Mouse (Mus musculus) neural tube, postnatal 0 days (tissue): ENCODE data around the gene Lrrc9. TPM values are rescaled to one million over a fixed set of nuclear protein-coding genes. Genes with fewer than 3 reads are reported as not detected.

Experiments used
- microRNA-seq: library from miRNA; unstranded; fragments of <30 nt; microRNA quantifications from one replicate; pipeline ENCODE4, GENCODE M21; 2016
- polyA plus RNA-seq: library from polyadenylated mRNA; unstranded; fragments of >200 nt; fragmentation: Nextera tagmentation; extraction: Ambion mirVana; gene quantifications from 2 replicates; pipeline ENCODE4 v1.2.1, GENCODE M21; 2015

Gene Lrrc9
- polyA plus RNA-seq = 4.5 and 4.6 TPM in 2 replicates

DNA sequence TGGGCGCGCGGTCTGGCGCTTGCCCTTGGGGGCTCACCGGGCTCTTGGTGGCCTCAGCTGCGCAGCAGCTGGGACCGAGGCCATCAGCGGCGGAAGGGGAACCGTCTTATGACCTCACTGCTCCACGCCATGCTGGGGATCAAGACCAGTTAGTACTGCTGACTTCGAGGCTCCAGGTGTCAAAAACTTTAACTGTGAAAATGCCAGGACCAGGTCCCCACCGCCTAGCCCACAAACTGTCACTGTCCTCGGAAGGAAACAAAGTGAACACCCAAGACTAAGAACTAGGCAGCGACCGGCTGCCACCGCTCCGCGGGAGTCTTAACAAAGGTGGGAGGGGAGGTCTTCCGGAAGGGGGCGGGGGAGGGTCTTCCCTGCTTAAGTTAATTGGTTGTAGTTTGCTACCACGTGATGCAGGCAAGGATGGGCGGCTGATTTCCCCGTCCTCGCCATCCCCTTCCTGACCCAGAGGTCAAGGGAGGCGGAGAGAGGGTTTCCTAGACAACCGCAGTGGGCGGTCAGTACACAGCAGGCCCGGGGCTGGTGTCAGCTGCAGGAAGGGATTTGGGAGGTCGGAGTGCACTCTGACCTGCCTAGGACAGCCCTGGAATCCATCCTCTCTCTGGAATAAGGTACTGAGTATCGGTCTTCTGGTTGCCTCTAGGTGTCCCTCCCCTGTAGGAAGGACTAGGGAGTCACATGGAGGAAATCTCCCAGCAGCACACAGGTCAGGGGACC, at the start of gene Lrrc9:
TSS of gene Lrrc9 (plus strand) at position 28 of the 738 bp plus-strand sequence.

DNA sequence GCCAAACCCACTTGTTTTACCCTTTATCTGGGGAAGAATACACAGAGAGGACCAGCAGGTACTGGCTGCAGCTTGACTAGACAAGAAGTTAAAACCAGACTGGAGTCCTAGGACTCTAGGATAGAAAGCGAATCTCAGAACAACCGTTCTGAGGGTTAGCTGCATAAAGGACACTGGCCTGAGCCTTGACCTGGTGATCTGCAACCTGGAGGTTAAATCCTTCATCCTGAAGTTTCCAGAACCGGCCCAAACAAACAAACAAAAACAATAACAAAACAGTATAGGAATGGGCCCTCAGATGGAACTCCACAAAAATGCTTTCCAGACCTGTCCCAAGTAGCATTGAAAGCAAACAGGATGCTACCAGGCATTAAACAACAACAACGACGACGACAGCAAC, 32.7 kb upstream of the Lrrc9 start, which contains the start of gene Rtn1:
TSS of gene Rtn1 (minus strand) at position 101 of the 400 bp plus-strand sequence.

DNA sequence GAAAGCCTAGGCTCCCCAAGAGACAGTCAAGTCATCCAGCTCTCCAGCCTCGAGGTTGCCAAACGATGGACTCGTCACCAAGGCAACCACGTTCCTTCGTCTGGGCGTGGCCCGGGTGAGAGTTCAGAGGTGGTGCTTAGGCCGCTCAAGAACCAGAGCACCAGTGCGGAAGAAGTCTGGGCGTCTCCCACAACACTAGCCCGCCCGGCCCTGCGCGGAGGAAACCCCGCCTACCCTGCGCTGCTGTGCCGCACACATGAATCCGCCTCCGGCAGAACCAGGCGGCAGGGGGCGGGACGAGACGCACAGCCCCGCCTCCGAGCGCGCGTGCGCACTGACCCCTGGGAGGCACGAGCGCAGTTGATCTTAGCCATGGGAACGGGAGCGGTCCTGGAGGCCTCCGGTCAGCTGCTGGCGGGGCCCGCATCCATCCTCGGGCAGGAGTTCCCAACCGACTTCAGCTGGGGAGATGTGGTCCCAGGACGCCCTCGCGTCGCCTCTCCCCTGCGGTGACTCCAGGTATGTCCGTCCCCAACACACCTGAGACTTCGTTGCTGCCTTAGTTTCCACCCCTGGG, 94.4 kb downstream of the Lrrc9 start, which contains the start of gene Pcnx4:
TSS of gene Pcnx4 (plus strand) at position 363 of the 577 bp plus-strand sequence.

Small RNA genes within 50 kb of the gene (microRNA-seq; reads per million reads assigned to microRNA genes)
- not detected for gene Gm44392

Other genes starting within 250 kb of the Lrrc9 start
- gene Rtn1, start 32.8 kb upstream of the Lrrc9 start, polyA plus RNA-seq = 3,114 and 3,409 TPM in 2 replicates
- gene Pcnx4, start 94.5 kb downstream of the Lrrc9 start, polyA plus RNA-seq = 16.0 and 17.3 TPM in 2 replicates
- gene Gm4756, start 207.8 kb downstream of the Lrrc9 start, polyA plus RNA-seq = not detected in 2 replicates
- 41.9 and 48.1 TPM in 2 replicates for gene Dhrs7, start 223.0 kb downstream of the Lrrc9 start, polyA plus RNA-seq